Mouse (Mus musculus): Measurements from ENCODE around the gene Hoxb5.

Hoxb5 gene

GRCm38 (mm10) chr11:96288455-96289221 is 14.5 kb upstream of the Hoxb5 start:
- in situ Hi-C loops (cut with MboI, MseI), result no loop called here

GRCm38 (mm10) chr11:96289293-96289692 is 13.8 kb upstream of the Hoxb5 start:
- in situ Hi-C loops (cut with MboI, MseI), result no loop called here

GRCm38 (mm10) chr11:96289837-96290236 is 13.3 kb upstream of the Hoxb5 start:
- in situ Hi-C loops (cut with MboI, MseI), result loop anchor here (10.0 kb wide), 2 partner anchors 465 to 565 kb away; no protein-coding TSS in a partner anchor

- in situ Hi-C loops (cut with MboI, MseI), result loop anchor here (10.0 kb wide), 2 partner anchors 464 to 564 kb away; no protein-coding TSS in a partner anchor
Measured at GRCm38 (mm10) chr11:96290705-96291355, 12.3 kb upstream of the Hoxb5 start.

GRCm38 (mm10) chr11:96291681-96292564 is 11.2 kb upstream of the Hoxb5 start, which contains the start of gene Hoxb6:
Gene Hoxb6, plus strand, starts transcription at chr11:96292476.
- in situ Hi-C loops (cut with MboI, MseI), result loop anchor here (10.0 kb wide), 2 partner anchors 463 to 563 kb away; no protein-coding TSS in a partner anchor

- in situ Hi-C loops (cut with MboI, MseI), result loop anchor here (10.0 kb wide), 2 partner anchors 462 to 562 kb away; no protein-coding TSS in a partner anchor
Measured at GRCm38 (mm10) chr11:96292565-96293301, 10.4 kb upstream of the Hoxb5 start.

- in situ Hi-C loops (cut with MboI, MseI), result loop anchor here (10.0 kb wide), 2 partner anchors 461 to 561 kb away; no protein-coding TSS in a partner anchor
Measured at GRCm38 (mm10) chr11:96293302-96293921, 9.7 kb upstream of the Hoxb5 start.

GRCm38 (mm10) chr11:96294245-96295091 is 8.7 kb upstream of the Hoxb5 start:
- in situ Hi-C loops (cut with MboI, MseI), result loop anchor here (10.0 kb wide), 2 partner anchors 460 to 560 kb away; no protein-coding TSS in a partner anchor

GRCm38 (mm10) chr11:96295092-96295835 is 7.9 kb upstream of the Hoxb5 start:
- in situ Hi-C loops (cut with MboI, MseI), result loop anchor here (10.0 kb wide), 2 partner anchors 460 to 560 kb away; no protein-coding TSS in a partner anchor

GRCm38 (mm10) chr11:96296997-96297396 is 6.1 kb upstream of the Hoxb5 start:
- in situ Hi-C loops (cut with MboI, MseI), result loop anchor here (10.0 kb wide), 2 partner anchors 458 to 558 kb away; no protein-coding TSS in a partner anchor

- in situ Hi-C loops (cut with MboI, MseI), result loop anchor here (10.0 kb wide), 2 partner anchors 457 to 557 kb away; no protein-coding TSS in a partner anchor
Measured at GRCm38 (mm10) chr11:96297428-96297827, 5.7 kb upstream of the Hoxb5 start.

- in situ Hi-C loops (cut with MboI, MseI), result loop anchor here (10.0 kb wide), 2 partner anchors 457 to 557 kb away; no protein-coding TSS in a partner anchor
Measured at GRCm38 (mm10) chr11:96297968-96298635, 5.0 kb upstream of the Hoxb5 start.

- in situ Hi-C loops (cut with MboI, MseI), result loop anchor here (10.0 kb wide), 2 partner anchors 456 to 556 kb away; no protein-coding TSS in a partner anchor
Measured at GRCm38 (mm10) chr11:96298895-96299667, 4.1 kb upstream of the Hoxb5 start.

GRCm38 (mm10) chr11:96299781-96300180 is 3.4 kb upstream of the Hoxb5 start:
- in situ Hi-C loops (cut with MboI, MseI), result loop anchor here (5.0 to 10.0 kb wide), 3 partner anchors 248 to 555 kb away; no protein-coding TSS in a partner anchor

GRCm38 (mm10) chr11:96300354-96301063 is 2.6 kb upstream of the Hoxb5 start:
- in situ Hi-C loops (cut with MboI, MseI), result loop anchor here (5.0 kb wide), 1 partner anchor 247 kb away; no protein-coding TSS in a partner anchor

- in situ Hi-C loops (cut with MboI, MseI), result loop anchor here (5.0 kb wide), 1 partner anchor 246 kb away; no protein-coding TSS in a partner anchor
Measured at GRCm38 (mm10) chr11:96301064-96301431, 2.1 kb upstream of the Hoxb5 start.

Measured in regulatory T cell (primary cell).